Mouse (Mus musculus) gastrocnemius, adult 2 months (tissue): ENCODE measurements around the gene Dctn1. TPM values are rescaled to one million over a fixed set of nuclear protein-coding genes. Genes with fewer than 3 reads are reported as not detected.
"Not testable (repeated sequence)": the region's sequence is repeated elsewhere in the genome, so short reads cannot be mapped to it uniquely, and the experiment has no call there.

Experiments
- DNase-seq: peaks from one replicate; pipeline ENCODE4 v3.0.0; 2022
- H3K27ac ChIP-seq: fragments of 200-600 bp; 2 replicates; pipeline ENCODE4 v1.8.1; 2022; ENCODE audit warnings: mild to moderate bottlenecking
- H3K4me3 ChIP-seq: fragments of 200-600 bp; 2 replicates; pipeline ENCODE4 v1.8.1; 2022; ENCODE audit warnings: mild to moderate bottlenecking, moderate library complexity
- CTCF ChIP-seq: fragments of 200-600 bp; IDR thresholded peaks from 2 replicates; pipeline ENCODE4 v1.8.1; 2022; ENCODE audit warnings: antibody characterized with exemption, mild to moderate bottlenecking, moderate library complexity
- intact Hi-C: fragments of 180-260 bp; cut with DNase I; formaldehyde crosslinking; loops from one replicate; pipeline ENCODE4 v1.15.1; 2025
- total RNA-seq, 2 experiments: library from RNA; stranded (reverse); gene quantifications; 2 replicates each; pipeline ENCODE4 v1.2.3; 2021

Gene Dctn1
- total RNA-seq, 2 experiments from 2014 or later = 129 to 139 TPM

- DNase-seq = no peak
- Histone ChIP-seq H3K27ac (peak overlapping the region; percentile 99; the same call in 1 of the 2 replicates), H3K4me3 (peak overlapping the region; percentile 0; the same call in 1 of the 2 replicates)
- no peak for TF ChIP-seq CTCF
- intact Hi-C loops = no loop called here
These were observed 25.7 kb upstream of the Dctn1 start for GRCm38 (mm10) chr6:83140044-83140443.

GRCm38 (mm10) chr6:83141636-83142035, 24.1 kb upstream of the Dctn1 start:
- Histone ChIP-seq H3K27ac (peak overlapping the region; percentile 71), H3K4me3 (peak overlapping the region; percentile 68)
- no peak for TF ChIP-seq CTCF
- intact Hi-C loops = no loop called here
- no peak for DNase-seq

GRCm38 (mm10) chr6:83142211-83142731, 23.4 kb upstream of the Dctn1 start:
- DNase-seq = peak; percentile 50
- intact Hi-C loops = no loop called here
- peak overlapping the region; percentile 68 for H3K4me3 ChIP-seq

GRCm38 (mm10) chr6:83142886-83143285, 22.8 kb upstream of the Dctn1 start:
- intact Hi-C loops = no loop called here
- H3K27ac ChIP-seq = 0 out of 2 replicates have a peak overlapping the region, but pooled peaks have one; percentile 1
- no peak overlapping the region for H3K4me3 ChIP-seq
- DNase-seq = no peak
- TF ChIP-seq CTCF = no peak

More at GRCm38 (mm10) chr6:83142211-83142731, 23.4 kb upstream of the Dctn1 start:
- TF ChIP-seq CTCF = no peak
- H3K27ac ChIP-seq = peak overlapping the region; percentile 71

GRCm38 (mm10) chr6:83145209-83145608, 20.5 kb upstream of the Dctn1 start:
- TF ChIP-seq CTCF = no peak
- DNase-seq = no peak
- intact Hi-C loops = no loop called here
- Histone ChIP-seq H3K4me3 (no peak overlapping the region), H3K27ac (no peak overlapping the region)

GRCm38 (mm10) chr6:83145805-83146204, 19.9 kb upstream of the Dctn1 start:
- no peak overlapping the region for H3K4me3 ChIP-seq
- intact Hi-C loops = no loop called here
- DNase-seq = no peak
- TF ChIP-seq CTCF = no peak
- H3K27ac ChIP-seq = no peak overlapping the region

GRCm38 (mm10) chr6:83147280-83147679, 18.4 kb upstream of the Dctn1 start:
- TF ChIP-seq CTCF = no peak
- H3K27ac ChIP-seq = no peak overlapping the region
- intact Hi-C loops = no loop called here
- no peak overlapping the region for H3K4me3 ChIP-seq
- DNase-seq = peak; percentile 16

- intact Hi-C loops = no loop called here
- Histone ChIP-seq H3K4me3 (no peak overlapping the region), H3K27ac (no peak overlapping the region)
- TF ChIP-seq CTCF = no peak
- no peak for DNase-seq
These were observed 14.0 kb upstream of the Dctn1 start for GRCm38 (mm10) chr6:83151721-83152120.

- TF ChIP-seq CTCF = no peak
- Histone ChIP-seq H3K4me3 (no peak overlapping the region), H3K27ac (no peak overlapping the region)
- intact Hi-C loops = no loop called here
- no peak for DNase-seq
These were observed 12.7 kb upstream of the Dctn1 start for GRCm38 (mm10) chr6:83153038-83153437.

GRCm38 (mm10) chr6:83153485-83153884, 12.2 kb upstream of the Dctn1 start:
- TF ChIP-seq CTCF = no peak
- H3K4me3 ChIP-seq = no peak overlapping the region
- DNase-seq = no peak
- H3K27ac ChIP-seq = no peak overlapping the region
- intact Hi-C loops = no loop called here

- peak; percentile 58 for DNase-seq
- Histone ChIP-seq H3K27ac (peak overlapping the region; percentile 48; the same call in 1 of the 2 replicates), H3K4me3 (peak overlapping the region; percentile 78)
- intact Hi-C loops = loop anchor here (2.0 kb wide), 1 partner anchor 37 kb away; no protein-coding TSS in a partner anchor
- no peak for TF ChIP-seq CTCF
These were observed 10.0 kb upstream of the Dctn1 start for GRCm38 (mm10) chr6:83155552-83156238.

- DNase-seq = peak; percentile 66
- no peak for TF ChIP-seq CTCF
- Histone ChIP-seq H3K27ac (peak within 1 kb of the TSS; percentile 48; the same call in 1 of the 2 replicates), H3K4me3 (peak within 1 kb of the TSS; percentile 78)
- intact Hi-C loops = loop anchor here (2.0 kb wide), 1 partner anchor 37 kb away; no protein-coding TSS in a partner anchor
These were observed 9.4 kb upstream of the Dctn1 start, which contains the start of the genes Wdr54 and 1700003E16Rik for GRCm38 (mm10) chr6:83156259-83156684. Wdr54 (minus strand) TSS chr6:83156397. 1700003E16Rik (plus strand) TSS chr6:83156404.

GRCm38 (mm10) chr6:83159456-83159855, 6.3 kb upstream of the Dctn1 start:
- DNase-seq, intact Hi-C loops, H3K27ac ChIP-seq, H3K4me3 ChIP-seq: not testable (repeated sequence)
- TF ChIP-seq CTCF = peak; percentile 65
